Mouse (Mus musculus) limb, embryonic 15.5 days (tissue): ENCODE data around the gene Lmbr1l. TPM values are rescaled to one million over a fixed set of nuclear protein-coding genes. Genes with fewer than 3 reads are reported as not detected.

Source experiments
- ATAC-seq: fragments of 200-750 bp; cut with Nextera tagmentation; 2 replicates; pipeline ENCODE4 v1.8.0; 2017; ENCODE audit warnings: low read depth, moderate TSS enrichment; ENCODE audit not compliant: insufficient number of reproducible peaks, low FRiP score, low TSS enrichment
- H3K27ac ChIP-seq: fragments of 300-500 bp; sonication (generic); 2 replicates; pipeline ENCODE4 v1.5.1; 2015; ENCODE audit warnings: moderate library complexity, mild to moderate bottlenecking, inconsistent platforms
- H3K27me3 ChIP-seq: fragments of 300-500 bp; sonication (generic); 2 replicates; pipeline ENCODE4 v1.6.1; 2015; ENCODE audit warnings: inconsistent platforms
- H3K36me3 ChIP-seq: fragments of 300-500 bp; sonication (generic); 2 replicates; pipeline ENCODE4 v1.6.1; 2015; ENCODE audit warnings: inconsistent platforms
- H3K4me1 ChIP-seq: fragments of 300-500 bp; sonication (generic); 2 replicates; pipeline ENCODE4 v1.6.1; 2015; ENCODE audit warnings: inconsistent platforms
- H3K4me2 ChIP-seq: fragments of 300-500 bp; sonication (generic); 2 replicates; pipeline ENCODE4 v1.6.1; 2015; ENCODE audit warnings: mild to moderate bottlenecking, inconsistent platforms
- H3K4me3 ChIP-seq: fragments of 300-500 bp; sonication (generic); 2 replicates; pipeline ENCODE4 v1.5.1; 2015; ENCODE audit warnings: mild to moderate bottlenecking, inconsistent platforms
- H3K9ac ChIP-seq: fragments of 300-500 bp; sonication (generic); 2 replicates; pipeline ENCODE4 v1.6.1; 2015; ENCODE audit warnings: inconsistent platforms
- H3K9me3 ChIP-seq: fragments of 300-500 bp; sonication (generic); 2 replicates; pipeline ENCODE4 v1.6.1; 2016; ENCODE audit warnings: inconsistent platforms
- WGBS: fragments of 180-500 bp; shearing (Covaris S2); methylation state at CpG from one replicate; pipeline ENCODE4 v1.1.7; 2015; 5-methylcytosine and 5-hydroxymethylcytosine counted together
- polyA plus RNA-seq: library from polyadenylated mRNA; unstranded; fragments of >200 nt; fragmentation: Nextera tagmentation; extraction: Ambion mirVana; gene quantifications from 2 replicates; pipeline ENCODE4 v1.2.1, GENCODE M21; 2015

Gene Lmbr1l
- polyA plus RNA-seq, 1 experiment from 2014 or later, result 21.8 TPM

- WGBS, result 94% methylated on average over 18 of the region's 18 CpGs
- Histone ChIP-seq H3K36me3 (peaks cover 99% of the 10 kb centered on the region), H3K4me2 (no peak overlapping the region), H3K27ac (no peak overlapping the region), H3K4me3 (no peak overlapping the region), H3K9me3 (no peaks in the 10 kb centered on the region), H3K27me3 (no peaks in the 10 kb centered on the region), H3K9ac (no peak overlapping the region), H3K4me1 (no peaks in the 10 kb centered on the region)
- no peak for ATAC-seq
Observed at GRCm38 (mm10) chr15:98860921-98861320, 57.1 kb downstream of the Lmbr1l start.

DNA sequence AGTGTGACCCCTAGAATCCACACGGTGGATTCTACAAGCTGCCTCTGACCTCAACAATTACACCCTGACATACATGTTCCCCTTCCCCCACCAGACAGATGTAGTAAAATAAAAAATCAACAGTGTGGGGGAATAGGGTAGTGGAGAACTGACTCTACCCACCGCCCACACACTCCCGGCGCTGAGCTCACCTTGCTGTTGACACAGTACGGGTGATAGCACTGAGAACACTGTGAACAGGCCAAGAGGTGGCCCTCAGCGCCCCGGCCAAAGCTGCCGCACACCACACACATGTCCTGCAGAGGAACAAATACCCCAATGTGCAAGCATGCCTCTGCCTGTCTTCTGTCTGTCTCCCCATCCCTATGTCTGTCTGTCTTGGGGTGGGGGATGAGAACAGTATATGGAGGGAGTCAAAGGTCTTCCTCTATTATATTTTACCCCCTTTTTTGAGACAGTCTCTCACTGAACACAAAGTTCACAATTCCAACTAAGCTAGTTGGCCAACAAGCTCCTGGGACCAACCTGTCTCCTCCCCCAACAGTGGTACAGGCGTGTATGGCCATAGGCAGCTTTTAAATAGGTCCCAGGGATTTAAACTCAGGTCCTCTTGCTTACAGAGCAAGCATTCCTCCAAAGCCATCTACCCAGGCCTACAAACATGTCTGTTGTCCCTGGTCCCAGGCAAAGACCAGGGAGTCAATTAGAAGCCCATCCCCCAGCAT is 58.5 kb downstream of the Lmbr1l start:
- no peaks in the 10 kb centered on the region for H3K4me1 ChIP-seq
- H3K27me3 ChIP-seq, result no peaks in the 10 kb centered on the region
- no peaks in the 10 kb centered on the region for H3K9me3 ChIP-seq
- H3K36me3 ChIP-seq, result peaks cover 99% of the 10 kb centered on the region
- no peak overlapping the region for H3K4me3 ChIP-seq
- ATAC-seq, result no peak
- no peak overlapping the region for H3K27ac ChIP-seq
- H3K9ac ChIP-seq, result no peak overlapping the region
- H3K4me2 ChIP-seq, result no peak overlapping the region
- WGBS, result 83% methylated on average over 9 of the region's 9 CpGs

DNA sequence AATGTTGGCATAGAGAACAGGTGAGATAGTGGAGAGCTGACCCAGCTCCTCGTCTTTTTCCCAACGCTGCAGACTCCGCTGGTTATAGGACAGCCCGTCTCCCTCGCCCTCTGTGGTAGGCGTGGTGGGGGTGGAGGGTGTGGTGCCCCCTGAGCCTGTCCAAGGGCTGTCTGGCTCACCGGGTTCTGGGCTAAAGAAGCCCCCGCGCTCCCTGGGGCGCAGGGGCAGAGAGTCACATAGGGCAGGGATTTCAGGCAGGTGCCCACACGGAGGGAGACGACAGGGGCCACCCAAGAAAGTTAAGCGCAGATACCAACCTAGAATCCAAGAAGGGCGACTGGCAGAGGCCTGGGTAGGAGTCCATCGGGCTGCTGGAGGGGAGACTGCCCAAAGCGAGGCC is 63.8 kb downstream of the Lmbr1l start:
- H3K9ac ChIP-seq, result no peak overlapping the region
- no peak overlapping the region for H3K27ac ChIP-seq
- H3K4me2 ChIP-seq, result no peak overlapping the region
- 92% methylated on average over 16 of the region's 16 CpGs for WGBS
- ATAC-seq, result no peak
- H3K9me3 ChIP-seq, result no peaks in the 10 kb centered on the region
- no peaks in the 10 kb centered on the region for H3K27me3 ChIP-seq
- peaks cover 99% of the 10 kb centered on the region for H3K36me3 ChIP-seq
- no peak overlapping the region for H3K4me3 ChIP-seq
- no peaks in the 10 kb centered on the region for H3K4me1 ChIP-seq

Other genes starting within 250 kb of the Lmbr1l start
- gene Rnd1, start 240.8 kb downstream of the Lmbr1l start, polyA plus RNA-seq, result 0.71 and 0.95 TPM in 2 replicates
- gene Ccdc65, start 210.0 kb downstream of the Lmbr1l start, polyA plus RNA-seq, result 0.65 and 0.74 TPM in 2 replicates
- gene Fkbp11, start 190.0 kb downstream of the Lmbr1l start, polyA plus RNA-seq, result 90.0 and 101 TPM in 2 replicates
- 41.7 and 49.3 TPM in 2 replicates for gene Arf3, start 155.0 kb downstream of the Lmbr1l start, polyA plus RNA-seq
- gene Wnt10b, start 140.1 kb downstream of the Lmbr1l start, polyA plus RNA-seq, result 6.0 and 7.0 TPM in 2 replicates
- gene Wnt1, start 128.4 kb downstream of the Lmbr1l start, polyA plus RNA-seq, result 0.06 and 0.14 TPM in 2 replicates
- gene Ddn, start 108.7 kb downstream of the Lmbr1l start, polyA plus RNA-seq, result 0.15 TPM in 1 of 2 replicates, not detected in the other
- 91.4 and 94.3 TPM in 2 replicates for gene Prkag1, start 86.7 kb downstream of the Lmbr1l start, polyA plus RNA-seq
- gene Kmt2d, start 47.0 kb downstream of the Lmbr1l start, polyA plus RNA-seq, result 11.8 and 13.7 TPM in 2 replicates
- 14.1 and 14.2 TPM in 2 replicates for gene Rhebl1, start 23.7 kb downstream of the Lmbr1l start, polyA plus RNA-seq
- 1.8 and 2.7 TPM in 2 replicates for gene Dhh, start 19.7 kb downstream of the Lmbr1l start, polyA plus RNA-seq
- 1,374 and 1,490 TPM in 2 replicates for gene Tuba1b, start 16.3 kb upstream of the Lmbr1l start, polyA plus RNA-seq
- not detected in 2 replicates for gene Gm49450, start 35.3 kb upstream of the Lmbr1l start, polyA plus RNA-seq
- gene Tuba1a, start 35.5 kb upstream of the Lmbr1l start, polyA plus RNA-seq, result 1,206 and 1,410 TPM in 2 replicates
- 138 and 145 TPM in 2 replicates for gene Tuba1c, start 111.7 kb upstream of the Lmbr1l start, polyA plus RNA-seq
- 2.4 and 2.8 TPM in 2 replicates for gene Prph, start 136.9 kb upstream of the Lmbr1l start, polyA plus RNA-seq
- gene Troap, start 156.3 kb upstream of the Lmbr1l start, polyA plus RNA-seq, result 22.3 and 26.5 TPM in 2 replicates
- not detected in 2 replicates for gene C1ql4, start 169.6 kb upstream of the Lmbr1l start, polyA plus RNA-seq
- 0.55 and 0.86 TPM in 2 replicates for gene Dnajc22, start 174.9 kb upstream of the Lmbr1l start, polyA plus RNA-seq
- 28.7 and 33.1 TPM in 2 replicates for gene Spats2, start 207.7 kb upstream of the Lmbr1l start, polyA plus RNA-seq